Mouse (Mus musculus) myocyte (in vitro differentiated cells): ENCODE data around the gene Smg6.

Experiments
- MAX ChIP-seq: IDR thresholded peaks from one replicate; pipeline ENCODE4 v1.6.1; 2011; ENCODE audit warnings: low read depth, mild to moderate bottlenecking, control low read depth
- MYOD1 ChIP-seq, 3 experiments: IDR thresholded peaks; one replicate each; pipeline ENCODE4 v1.6.1; 2011; ENCODE audit warnings: control low read depth in 2 of 3, low read depth in 2 of 3, mild to moderate bottlenecking in 2 of 3, moderate library complexity in 1 of 3; ENCODE audit not compliant: insufficient read length in 2 of 3, control insufficient read depth in 1 of 3
- POLR2A ChIP-seq: IDR thresholded peaks from one replicate; pipeline ENCODE4 v1.6.1; 2011; ENCODE audit warnings: low read depth, mild to moderate bottlenecking, control low read depth, moderate library complexity; ENCODE audit not compliant: insufficient read length
- SRF ChIP-seq: IDR thresholded peaks from one replicate; pipeline ENCODE4 v1.6.1; 2011; ENCODE audit warnings: low read depth; ENCODE audit not compliant: control insufficient read depth, insufficient read length
- TCF12 ChIP-seq: IDR thresholded peaks from one replicate; pipeline ENCODE4 v1.6.1; 2011; ENCODE audit warnings: mild to moderate bottlenecking, control low read depth; ENCODE audit not compliant: poor library complexity, insufficient read depth, severe bottlenecking
- USF1 ChIP-seq: IDR thresholded peaks from one replicate; pipeline ENCODE4 v1.6.1; 2011; ENCODE audit warnings: low read depth, mild to moderate bottlenecking, control low read depth, moderate library complexity

GRCm38 (mm10) chr11:75126384-75126783 is 200.8 kb downstream of the Smg6 start:
- TF ChIP-seq USF1 (no peak), MAX (no peak), POLR2A (no peak), TCF12 (no peak), MYOD1 (IDR thresholded peaks at IDR 0.05; ENCODE audit: control insufficient read depth in 1 of 3, insufficient read length in 2 of 3, low read depth in 2 of 3) (no peak), SRF (no peak)
